Mouse (Mus musculus): Measurements from ENCODE around the gene Gli3. TPM values are rescaled to one million over a fixed set of nuclear protein-coding genes. Genes with fewer than 3 reads are reported as not detected.

Gene Gli3
- polyA plus RNA-seq, 2 experiments: 33.4 to 42.6 TPM

GRCm38 (mm10) chr13:15602677-15603221, 139.7 kb downstream of the Gli3 start:
- no peak overlapping the region for H3K4me2 ChIP-seq (replicated peaks; ENCODE audit: low read depth, low read length, severe bottlenecking)
- no peak overlapping the region for H3K27ac ChIP-seq (replicated peaks; ENCODE audit: low read depth, low read length)
- no peak overlapping the region for H3K4me3 ChIP-seq (replicated peaks; ENCODE audit: low read length)
- TF ChIP-seq POLR2A (IDR thresholded peaks at IDR 0.05; ENCODE audit: borderline replicate concordance, extremely low read depth, insufficient read depth, insufficient read length): no peak
- peaks cover 4% of the 10 kb centered on the region for H3K36me3 ChIP-seq (ENCODE audit: control insufficient read depth, insufficient read depth, low read length)
- no peaks in the 10 kb centered on the region for H3K27me3 ChIP-seq (ENCODE audit: control insufficient read depth, insufficient read depth, low read length)
- no peak overlapping the region for H3K9ac ChIP-seq (ENCODE audit: low read depth, low read length, severe bottlenecking)
- no peaks in the 10 kb centered on the region for H3K9me3 ChIP-seq (ENCODE audit: control insufficient read depth, low read length)
- DNase-seq (ENCODE audit: low spot score): no peak
- no peak for ATAC-seq (ENCODE audit: low FRiP score, low read depth)
- H3K4me1 ChIP-seq (ENCODE audit: control insufficient read depth, insufficient read depth, low read length): peaks cover 13% of the 10 kb centered on the region; the same call in 1 of the 2 replicates
- 21% methylated on average over 4 of the region's 4 CpGs for WGBS

DNA sequence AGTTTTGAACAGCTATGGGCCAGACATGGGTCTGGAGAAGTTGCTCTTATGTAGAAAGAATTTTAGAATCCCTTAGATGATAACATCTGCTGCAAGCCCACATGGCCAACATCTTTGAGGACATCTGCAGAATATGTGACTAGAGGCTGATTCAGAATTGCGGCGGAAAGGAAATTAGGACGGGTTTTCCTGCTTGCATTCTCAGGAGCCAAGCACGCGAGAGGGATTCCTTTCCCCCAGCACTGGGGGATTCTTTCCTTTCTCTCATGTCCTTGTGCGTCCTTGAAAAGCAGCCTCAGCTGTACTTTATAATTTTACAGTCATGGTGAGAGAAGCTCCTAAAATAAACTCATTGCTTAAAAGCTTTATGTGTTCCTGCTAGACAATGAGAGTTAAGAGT, 141.0 kb downstream of the Gli3 start:
- ATAC-seq (ENCODE audit: low FRiP score, low read depth) (no peak), DNase-seq (ENCODE audit: low spot score) (no peak)
- Histone ChIP-seq H3K9ac (ENCODE audit: low read depth, low read length, severe bottlenecking) (no peak overlapping the region), H3K27me3 (ENCODE audit: control insufficient read depth, insufficient read depth, low read length) (no peaks in the 10 kb centered on the region), H3K4me3 (replicated peaks; ENCODE audit: low read length) (no peak overlapping the region), H3K4me2 (replicated peaks; ENCODE audit: low read depth, low read length, severe bottlenecking) (no peak overlapping the region), H3K4me1 (ENCODE audit: control insufficient read depth, insufficient read depth, low read length) (peaks cover 13% of the 10 kb centered on the region; the same call in 1 of the 2 replicates), H3K36me3 (ENCODE audit: control insufficient read depth, insufficient read depth, low read length) (peaks cover 4% of the 10 kb centered on the region), H3K27ac (replicated peaks; ENCODE audit: low read depth, low read length) (no peak overlapping the region), H3K9me3 (ENCODE audit: control insufficient read depth, low read length) (no peaks in the 10 kb centered on the region)
- TF ChIP-seq POLR2A (IDR thresholded peaks at IDR 0.05; ENCODE audit: borderline replicate concordance, extremely low read depth, insufficient read depth, insufficient read length): no peak
- 37% methylated on average over 6 of the region's 6 CpGs for WGBS

DNA sequence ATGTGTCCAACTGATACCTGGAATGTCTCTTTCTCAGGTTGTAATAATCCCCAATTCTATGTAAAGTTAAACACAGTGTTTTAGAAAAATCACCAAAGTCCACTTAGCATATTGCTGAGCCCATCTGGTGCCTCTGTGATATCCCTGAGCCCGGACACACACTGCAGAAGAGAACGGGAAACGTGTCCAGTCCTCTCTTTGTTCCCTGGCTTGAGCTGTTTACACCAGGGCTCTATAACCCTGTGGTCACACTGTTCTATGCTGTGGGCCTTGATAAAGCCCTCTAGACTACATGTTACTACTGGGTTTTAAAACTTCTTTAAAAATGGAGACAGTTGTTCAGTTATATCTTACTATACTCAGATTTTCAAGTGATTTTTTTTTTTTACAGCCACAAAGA, 154.4 kb downstream of the Gli3 start:
- WGBS: 67% methylated on average over 3 of the region's 3 CpGs
- Histone ChIP-seq H3K9ac (ENCODE audit: low read depth, low read length, severe bottlenecking) (no peak overlapping the region), H3K4me2 (replicated peaks; ENCODE audit: low read depth, low read length, severe bottlenecking) (no peak overlapping the region), H3K27ac (replicated peaks; ENCODE audit: low read depth, low read length) (no peak overlapping the region), H3K27me3 (ENCODE audit: control insufficient read depth, insufficient read depth, low read length) (no peaks in the 10 kb centered on the region), H3K4me1 (ENCODE audit: control insufficient read depth, insufficient read depth, low read length) (peaks cover 25% of the 10 kb centered on the region), H3K36me3 (ENCODE audit: control insufficient read depth, insufficient read depth, low read length) (peaks cover 12% of the 10 kb centered on the region; the same call in 1 of the 2 replicates), H3K4me3 (replicated peaks; ENCODE audit: low read length) (no peak overlapping the region), H3K9me3 (ENCODE audit: control insufficient read depth, low read length) (no peaks in the 10 kb centered on the region)
- TF ChIP-seq POLR2A (IDR thresholded peaks at IDR 0.05; ENCODE audit: borderline replicate concordance, extremely low read depth, insufficient read depth, insufficient read length): no peak
- DNase-seq (ENCODE audit: low spot score) (no peak), ATAC-seq (ENCODE audit: low FRiP score, low read depth) (no peak)

GRCm38 (mm10) chr13:15618051-15618692, 155.1 kb downstream of the Gli3 start:
- no peaks in the 10 kb centered on the region for H3K9me3 ChIP-seq (ENCODE audit: control insufficient read depth, low read length)
- H3K4me3 ChIP-seq (replicated peaks; ENCODE audit: low read length): no peak overlapping the region
- no peaks in the 10 kb centered on the region for H3K27me3 ChIP-seq (ENCODE audit: control insufficient read depth, insufficient read depth, low read length)
- no peak overlapping the region for H3K27ac ChIP-seq (replicated peaks; ENCODE audit: low read depth, low read length)
- peaks cover 27% of the 10 kb centered on the region for H3K4me1 ChIP-seq (ENCODE audit: control insufficient read depth, insufficient read depth, low read length)
- H3K36me3 ChIP-seq (ENCODE audit: control insufficient read depth, insufficient read depth, low read length): peaks cover 12% of the 10 kb centered on the region; the same call in 1 of the 2 replicates
- DNase-seq (ENCODE audit: low spot score): no peak
- no peak overlapping the region for H3K9ac ChIP-seq (ENCODE audit: low read depth, low read length, severe bottlenecking)
- H3K4me2 ChIP-seq (replicated peaks; ENCODE audit: low read depth, low read length, severe bottlenecking): no peak overlapping the region
- ATAC-seq (ENCODE audit: low FRiP score, low read depth): no peak
- no peak for TF ChIP-seq POLR2A (IDR thresholded peaks at IDR 0.05; ENCODE audit: borderline replicate concordance, extremely low read depth, insufficient read depth, insufficient read length)
- WGBS: 79% methylated on average over 5 of the region's 5 CpGs

GRCm38 (mm10) chr13:15621009-15621408, 158.0 kb downstream of the Gli3 start:
- Histone ChIP-seq H3K9ac (ENCODE audit: low read depth, low read length, severe bottlenecking) (no peak overlapping the region), H3K9me3 (ENCODE audit: control insufficient read depth, low read length) (no peaks in the 10 kb centered on the region), H3K4me3 (replicated peaks; ENCODE audit: low read length) (no peak overlapping the region), H3K27ac (replicated peaks; ENCODE audit: low read depth, low read length) (no peak overlapping the region; the same call in 1 of the 2 replicates), H3K4me2 (replicated peaks; ENCODE audit: low read depth, low read length, severe bottlenecking) (no peak overlapping the region), H3K4me1 (ENCODE audit: control insufficient read depth, insufficient read depth, low read length) (peaks cover 35% of the 10 kb centered on the region), H3K36me3 (ENCODE audit: control insufficient read depth, insufficient read depth, low read length) (peaks cover 5% of the 10 kb centered on the region; the same call in 1 of the 2 replicates), H3K27me3 (ENCODE audit: control insufficient read depth, insufficient read depth, low read length) (no peaks in the 10 kb centered on the region)
- DNase-seq (ENCODE audit: low spot score): no peak
- no peak for TF ChIP-seq POLR2A (IDR thresholded peaks at IDR 0.05; ENCODE audit: borderline replicate concordance, extremely low read depth, insufficient read depth, insufficient read length)
- no peak for ATAC-seq (ENCODE audit: low FRiP score, low read depth)
- WGBS: 51% methylated on average over 7 of the region's 7 CpGs

Measured in limb, embryonic 14.5 days (tissue).